Mouse (Mus musculus): Measurements from ENCODE around the gene 1700123L14Rik.

- no peak for TF ChIP-seq GABPA (IDR thresholded peaks at IDR 0.05; ENCODE audit: insufficient replicate concordance, low read depth, low read length)
- no peak for TF ChIP-seq POLR2A (IDR thresholded peaks at IDR 0.05; ENCODE audit: low read depth, low read length)
- TF ChIP-seq SIN3A (IDR thresholded peaks at IDR 0.05; ENCODE audit: low read length) = no peak
- no peak for TF ChIP-seq RAD21 (IDR thresholded peaks at IDR 0.05; ENCODE audit: low read depth, low read length)
- no peak for TF ChIP-seq CTCF (conservative IDR thresholded peaks at IDR 0.05 in 1 of 2, IDR thresholded peaks at IDR 0.05 in 1 of 2; ENCODE audit: low read depth in 2 of 2, low read length in 2 of 2)
- no peak for TF ChIP-seq MAX (IDR thresholded peaks at IDR 0.05; ENCODE audit: low read length)
- TF ChIP-seq RCOR1 (conservative IDR thresholded peaks at IDR 0.05; ENCODE audit: low read depth, low read length) = no peak
- no peak for TF ChIP-seq EP300 (IDR thresholded peaks at IDR 0.05; ENCODE audit: low read length)
- TF ChIP-seq CHD1 (IDR thresholded peaks at IDR 0.05; ENCODE audit: low read depth, low read length) = no peak
- no peak for TF ChIP-seq PAX5 (IDR thresholded peaks at IDR 0.05; ENCODE audit: low read length)
- TF ChIP-seq HCFC1 (IDR thresholded peaks at IDR 0.05; ENCODE audit: low read depth, low read length) = no peak
Measured at GRCm38 (mm10) chr6:96183392-96183791, 17.3 kb upstream of the 1700123L14Rik start.

Data from CH12.LX (cell line).